Mouse (Mus musculus) brain, adult 10 weeks (tissue): ENCODE data around the gene Gm20715. TPM values are rescaled to one million over a fixed set of nuclear protein-coding genes. Genes with fewer than 3 reads are reported as not detected.

Source experiments
- polyA plus RNA-seq: library from polyadenylated mRNA; stranded (reverse); fragments of 350-450 nt; fragmentation: Illumina TruSeq; extraction: RNeasy Lipid Tissue Mini Kit (QIAGEN cat#74804); gene quantifications from one replicate; pipeline ENCODE4 v1.2.3, GENCODE M21; 2015; ENCODE audit warnings: low read depth, low replicate concordance

The Gm20715 gene
- 0.13 TPM for polyA plus RNA-seq

DNA sequence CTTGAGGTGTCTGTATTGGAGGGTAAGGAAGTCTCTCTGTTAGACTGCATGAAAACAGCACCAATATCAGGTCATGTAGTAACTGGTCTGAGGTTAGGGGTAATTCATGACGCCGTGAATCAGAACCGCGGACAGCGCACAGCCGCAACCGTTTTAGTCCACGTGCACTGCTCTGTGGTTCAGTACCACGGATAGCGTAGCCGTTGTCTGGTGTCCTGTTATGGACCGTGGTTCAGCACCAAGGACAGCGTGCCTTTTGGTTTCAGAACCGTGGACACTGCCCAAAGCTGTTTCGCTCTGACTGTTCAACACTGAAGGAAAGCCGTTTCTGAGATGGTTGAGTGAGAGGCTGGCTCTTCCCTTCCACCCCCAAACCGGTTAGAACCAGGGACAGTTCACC is at the start of gene Gm20715:
TSS of gene Gm20715 (plus strand) at position 235 of the 400 bp plus-strand sequence.

DNA sequence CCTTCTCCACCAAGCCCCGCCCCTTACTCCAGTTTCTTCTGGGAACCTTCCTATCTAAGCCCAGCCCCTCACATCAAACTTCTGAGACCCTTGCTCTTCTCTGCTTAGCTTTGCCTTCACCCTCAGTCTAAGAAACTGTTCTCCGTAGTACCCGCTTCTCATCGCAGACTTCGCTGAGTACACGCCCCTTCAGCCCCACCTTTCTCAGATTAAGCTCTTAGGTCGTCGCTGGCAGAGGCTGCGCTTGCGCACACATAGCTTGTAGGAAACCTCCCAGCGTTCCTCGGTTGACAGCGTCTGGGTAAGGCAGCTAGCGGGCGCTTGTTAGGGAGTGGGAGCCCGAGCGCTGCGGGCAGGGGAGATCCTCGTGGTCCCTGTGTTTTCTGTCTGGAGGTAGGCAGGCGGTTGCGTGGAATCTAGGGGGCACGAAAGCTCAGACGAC is 47.0 kb upstream of the Gm20715 start, which contains the start of gene Zfp78:
TSS of gene Zfp78 (plus strand) at position 234 of the 442 bp plus-strand sequence.

DNA sequence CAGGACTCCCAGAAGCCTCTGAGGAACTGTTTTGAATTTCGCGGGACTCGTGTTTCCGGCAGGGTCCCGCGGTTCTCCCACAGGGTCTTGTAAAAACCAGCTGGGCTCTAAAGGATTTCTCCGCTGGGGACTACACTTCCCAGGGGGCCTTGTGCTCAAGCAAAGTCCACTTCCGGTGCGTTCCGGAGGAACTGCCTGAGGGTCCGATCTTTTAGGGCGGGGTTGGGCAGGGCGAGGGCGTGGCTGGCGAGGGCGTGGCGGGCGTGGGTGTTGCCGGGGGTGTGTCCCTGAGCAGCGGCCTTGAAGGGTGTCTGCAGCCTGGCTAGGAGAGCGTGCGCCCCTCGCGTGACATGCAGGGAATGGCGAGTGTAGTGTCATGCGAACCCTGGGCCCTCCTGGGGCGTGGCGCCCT is 27.0 kb upstream of the Gm20715 start, which contains the start of gene Zfp28:
TSS of gene Zfp28 (plus strand) at position 252 of the 412 bp plus-strand sequence.

DNA sequence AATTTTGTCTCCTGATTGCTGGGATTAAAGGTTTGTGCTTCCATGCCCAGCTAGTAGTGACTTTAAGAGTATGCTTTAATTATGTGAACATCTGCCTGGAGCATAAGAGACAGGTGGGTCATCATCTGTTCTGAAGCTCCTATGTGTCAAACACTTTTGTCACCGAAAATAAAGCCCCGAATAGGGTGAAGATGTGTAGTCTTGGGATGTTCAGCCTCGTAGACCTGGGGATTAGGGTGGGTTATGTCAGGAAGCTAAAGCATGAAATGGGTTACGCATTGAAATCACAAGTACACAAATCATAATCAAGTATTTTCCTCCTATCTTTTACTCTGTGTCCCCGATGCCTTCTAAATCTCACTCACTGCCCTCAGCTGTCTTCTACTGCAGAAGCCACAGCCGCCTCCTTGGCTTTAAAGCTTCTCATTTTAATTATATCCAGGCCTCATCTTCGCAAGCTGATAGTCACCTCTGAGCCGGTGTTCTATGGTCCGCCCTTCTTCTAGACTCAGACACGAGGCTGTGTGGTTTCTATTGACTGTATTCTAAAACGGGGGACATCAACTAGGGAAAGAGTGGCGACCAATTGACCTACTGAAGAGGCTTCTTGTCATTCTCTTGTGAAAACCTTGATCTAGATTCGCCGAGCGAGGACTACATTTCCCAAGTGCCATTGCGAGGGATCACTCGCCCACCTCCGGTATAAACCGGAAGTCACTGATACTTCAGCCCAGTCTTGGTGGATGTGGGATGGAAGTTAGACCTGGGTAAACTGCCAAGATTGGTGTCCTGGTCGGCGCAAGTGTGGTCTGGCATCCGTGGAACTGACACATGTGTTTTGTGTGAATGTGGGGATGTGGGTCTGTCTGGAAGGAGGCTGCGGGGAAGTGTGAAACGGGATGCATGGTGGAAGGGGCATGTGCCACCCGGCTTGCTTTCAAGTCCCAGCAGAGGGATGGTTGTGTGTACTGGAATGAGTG is 11.8 kb upstream of the Gm20715 start, which contains the start of gene Smim17:
TSS of gene Smim17 (plus strand) at position 720 of the 980 bp plus-strand sequence.

DNA sequence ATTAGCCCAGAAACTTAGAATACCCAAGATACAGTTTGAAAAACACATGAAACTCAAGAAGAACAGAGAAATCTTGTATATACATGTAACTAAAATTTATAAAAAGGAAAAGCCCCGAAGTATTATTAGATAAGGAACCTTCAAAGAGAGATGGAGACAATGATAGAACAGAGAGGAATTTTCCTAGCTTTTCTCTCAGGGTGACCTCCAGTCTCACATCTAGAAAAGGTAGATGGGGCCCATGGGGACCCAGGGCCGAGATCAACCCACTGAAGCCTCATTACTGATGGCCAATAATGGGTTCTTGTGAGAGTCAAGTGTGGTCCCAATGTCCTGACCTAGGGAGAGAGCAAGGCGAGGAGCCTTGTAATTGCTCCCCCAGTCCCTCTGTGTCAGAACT is 28.3 kb downstream of the Gm20715 start, which contains the start of gene Olfr1344:
TSS of gene Olfr1344 (plus strand) at position 301 of the 400 bp plus-strand sequence.

DNA sequence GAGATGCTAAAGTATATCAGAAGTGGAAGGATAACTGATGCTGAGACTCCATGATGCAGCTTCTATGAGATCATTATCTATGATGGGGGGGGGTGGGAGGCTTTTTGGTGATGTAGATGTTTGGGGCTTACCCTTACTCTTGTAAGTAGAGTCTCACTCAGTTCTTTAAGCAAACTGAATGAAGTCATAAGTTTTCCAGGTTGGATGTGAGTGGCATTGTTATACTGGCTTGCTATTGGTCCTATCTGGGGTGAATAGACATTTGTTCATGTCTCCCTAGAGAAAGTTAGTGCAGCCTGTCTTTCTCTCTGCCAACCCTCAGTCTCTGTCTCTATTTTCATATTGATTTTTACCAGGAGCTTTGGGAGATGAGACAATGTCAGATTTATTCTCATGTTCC is 45.8 kb downstream of the Gm20715 start, which contains the start of gene Olfr1336:
TSS of gene Olfr1336 (plus strand) at position 301 of the 400 bp plus-strand sequence.

DNA sequence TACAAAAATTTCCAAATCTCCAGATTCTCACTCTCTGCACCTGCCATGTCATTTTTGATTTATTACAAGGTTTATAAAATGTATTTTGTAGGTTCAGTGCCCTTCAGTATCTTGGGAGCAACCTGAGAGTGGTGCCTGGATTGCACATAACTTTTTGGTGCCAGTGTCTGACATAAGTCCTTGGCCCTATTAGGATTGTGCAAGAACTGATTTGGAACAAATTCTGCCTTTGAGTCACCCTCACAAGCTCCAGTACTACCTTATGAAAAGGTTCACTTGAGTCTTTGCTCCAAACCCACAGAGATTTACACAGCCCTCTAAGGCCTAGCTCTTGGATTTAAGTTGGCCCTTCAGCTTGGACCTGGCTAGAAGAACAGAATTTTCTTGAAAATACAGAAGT is 56.9 kb downstream of the Gm20715 start, which contains the start of gene Olfr1346:
TSS of gene Olfr1346 (plus strand) at position 151 of the 400 bp plus-strand sequence.

DNA sequence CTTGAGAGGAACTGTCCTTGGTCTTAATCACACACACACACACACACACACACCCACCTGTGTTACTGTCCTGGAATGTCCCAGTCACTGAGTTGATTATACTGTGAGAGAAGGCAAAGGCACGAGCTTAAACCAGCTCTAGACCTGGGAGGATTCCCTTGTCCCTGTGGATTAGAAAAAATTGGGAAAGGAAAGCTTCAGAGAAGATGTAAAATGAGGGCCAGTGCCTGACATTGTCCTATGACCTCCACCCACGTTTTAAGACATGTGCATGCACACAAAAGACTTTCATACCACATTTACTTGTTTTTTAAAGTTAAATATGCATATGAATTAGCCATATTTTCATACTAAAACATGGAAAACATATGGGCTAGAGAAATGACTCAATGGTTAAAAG is 76.8 kb downstream of the Gm20715 start, which contains the start of gene Olfr5:
TSS of gene Olfr5 (minus strand) at position 101 of the 400 bp plus-strand sequence.

Other genes starting within 250 kb of the Gm20715 start
- 38.9 TPM for gene Zfp444, start 238.1 kb upstream of the Gm20715 start, polyA plus RNA-seq
- not detected for gene Galp, start 213.2 kb upstream of the Gm20715 start, polyA plus RNA-seq
- gene Zscan5b, start 188.0 kb upstream of the Gm20715 start, polyA plus RNA-seq: not detected
- gene Epp13, start 157.6 kb upstream of the Gm20715 start, polyA plus RNA-seq: not detected
- gene Zfp667, start 123.7 kb upstream of the Gm20715 start, polyA plus RNA-seq: 10.2 TPM
- 6.4 TPM for gene Zfp583, start 79.0 kb upstream of the Gm20715 start, polyA plus RNA-seq
- gene Gm3854, start 66.5 kb upstream of the Gm20715 start, polyA plus RNA-seq: 5.1 TPM
- 4.1 TPM for gene Zfp78, start 47.0 kb upstream of the Gm20715 start, polyA plus RNA-seq
- 5.9 TPM for gene Zfp28, start 27.0 kb upstream of the Gm20715 start, polyA plus RNA-seq
- gene Smim17, start 11.6 kb upstream of the Gm20715 start, polyA plus RNA-seq: 18.7 TPM
- gene Olfr1344, start 28.4 kb downstream of the Gm20715 start, polyA plus RNA-seq: 1.2 TPM
- gene Olfr1336, start 45.9 kb downstream of the Gm20715 start, polyA plus RNA-seq: not detected
- not detected for gene Olfr1346, start 56.8 kb downstream of the Gm20715 start, polyA plus RNA-seq
- not detected for gene Olfr5, start 76.7 kb downstream of the Gm20715 start, polyA plus RNA-seq
- not detected for gene Olfr1347, start 89.5 kb downstream of the Gm20715 start, polyA plus RNA-seq
- not detected for gene Olfr1348, start 98.5 kb downstream of the Gm20715 start, polyA plus RNA-seq
- not detected for gene Olfr1349, start 112.7 kb downstream of the Gm20715 start, polyA plus RNA-seq
- gene Olfr1350, start 154.6 kb downstream of the Gm20715 start, polyA plus RNA-seq: not detected